Mouse (Mus musculus) heart, embryonic 13.5 days (tissue): Measurements from ENCODE around the gene Tom1l2. TPM values are rescaled to one million over a fixed set of nuclear protein-coding genes. Genes with fewer than 3 reads are reported as not detected.

Experiments
- ATAC-seq: fragments of 200-750 bp; cut with Nextera tagmentation; 2 replicates; pipeline ENCODE4 v1.8.0; 2017; ENCODE audit warnings: moderate TSS enrichment; ENCODE audit not compliant: insufficient number of reproducible peaks, low FRiP score, low TSS enrichment; ENCODE audit errors: extremely low read depth
- H3K27ac ChIP-seq: fragments of 300-500 bp; sonication (generic); replicated peaks from 2 replicates; pipeline ENCODE4 v1.5.1; 2015; ENCODE audit warnings: moderate library complexity, mild to moderate bottlenecking, inconsistent platforms
- H3K27me3 ChIP-seq: fragments of 300-500 bp; sonication (generic); replicated peaks from 2 replicates; pipeline ENCODE4 v1.6.1; 2015; ENCODE audit warnings: mild to moderate bottlenecking, inconsistent platforms
- H3K36me3 ChIP-seq: fragments of 300-500 bp; sonication (generic); 2 replicates; pipeline ENCODE4 v1.6.1; 2015; ENCODE audit warnings: mild to moderate bottlenecking, inconsistent platforms
- H3K4me1 ChIP-seq: fragments of 300-500 bp; sonication (generic); 2 replicates; pipeline ENCODE4 v1.6.1; 2015; ENCODE audit warnings: inconsistent platforms
- H3K4me2 ChIP-seq: fragments of 300-500 bp; sonication (generic); 2 replicates; pipeline ENCODE4 v1.6.1; 2015; ENCODE audit warnings: inconsistent platforms, mild to moderate bottlenecking, moderate library complexity
- H3K4me3 ChIP-seq: fragments of 300-500 bp; sonication (generic); 2 replicates; pipeline ENCODE4 v1.5.1; 2015; ENCODE audit warnings: moderate library complexity, mild to moderate bottlenecking, inconsistent platforms
- H3K9ac ChIP-seq: fragments of 300-500 bp; sonication (generic); 2 replicates; pipeline ENCODE4 v1.6.1; 2015; ENCODE audit warnings: inconsistent platforms, mild to moderate bottlenecking, moderate library complexity
- H3K9me3 ChIP-seq: fragments of 300-500 bp; sonication (generic); 2 replicates; pipeline ENCODE4 v1.6.1; 2016; ENCODE audit warnings: inconsistent platforms
- WGBS: fragments of 180-500 bp; shearing (Covaris S2); methylation state at CpG from one replicate; pipeline ENCODE4 v1.1.7; 2015; ENCODE audit warnings: mixed read lengths; 5-methylcytosine and 5-hydroxymethylcytosine counted together
- polyA plus RNA-seq: library from polyadenylated mRNA; unstranded; fragments of >200 nt; fragmentation: Nextera tagmentation; extraction: Ambion mirVana; gene quantifications from 2 replicates; pipeline ENCODE4 v1.2.1, GENCODE M21; 2015

Gene Tom1l2
- polyA plus RNA-seq, 1 experiment from 2014 or later, result 28.7 TPM

- no peak for ATAC-seq
- no peak overlapping the region for H3K9ac ChIP-seq
- H3K36me3 ChIP-seq, result no peaks in the 10 kb centered on the region
- H3K27ac ChIP-seq, result peak overlapping the region; percentile 50
- WGBS, result 68% methylated on average over 11 of the region's 11 CpGs
- H3K4me2 ChIP-seq, result no peak overlapping the region
- H3K4me1 ChIP-seq, result peaks cover 61% of the 10 kb centered on the region
- no peaks in the 10 kb centered on the region for H3K27me3 ChIP-seq
- H3K4me3 ChIP-seq, result no peak overlapping the region
- no peaks in the 10 kb centered on the region for H3K9me3 ChIP-seq
Observed at GRCm38 (mm10) chr11:60280429-60281414, 72.0 kb downstream of the Tom1l2 start.

GRCm38 (mm10) chr11:60279483-60279882, 73.2 kb downstream of the Tom1l2 start:
- Histone ChIP-seq H3K27ac (peak overlapping the region; percentile 17; the same call in 1 of the 2 replicates), H3K36me3 (peaks cover 5% of the 10 kb centered on the region), H3K4me2 (no peak overlapping the region), H3K9ac (peak overlapping the region; percentile 19; the same call in 1 of the 2 replicates), H3K4me1 (peaks cover 54% of the 10 kb centered on the region), H3K9me3 (no peaks in the 10 kb centered on the region), H3K4me3 (no peak overlapping the region), H3K27me3 (no peaks in the 10 kb centered on the region)
- ATAC-seq, result no peak
- 30% methylated on average over 5 of the region's 5 CpGs for WGBS

- Histone ChIP-seq H3K27ac (peak overlapping the region; percentile 67), H3K4me3 (no peak overlapping the region), H3K36me3 (peaks cover 16% of the 10 kb centered on the region), H3K9ac (0 out of 2 replicates have a peak overlapping the region, but pooled peaks have one; percentile 28), H3K9me3 (no peaks in the 10 kb centered on the region), H3K27me3 (no peaks in the 10 kb centered on the region), H3K4me1 (peaks cover 71% of the 10 kb centered on the region), H3K4me2 (no peak overlapping the region)
- ATAC-seq, result no peak
- WGBS, result 33% methylated on average over 5 of the region's 5 CpGs
Observed at GRCm38 (mm10) chr11:60277771-60278170, 74.9 kb downstream of the Tom1l2 start.

- Histone ChIP-seq H3K9ac (peak overlapping the region; percentile 28; the same call in 1 of the 2 replicates), H3K9me3 (no peaks in the 10 kb centered on the region), H3K4me2 (no peak overlapping the region), H3K4me1 (peaks cover 72% of the 10 kb centered on the region), H3K4me3 (no peak overlapping the region), H3K36me3 (peaks cover 19% of the 10 kb centered on the region), H3K27ac (peak overlapping the region; percentile 67), H3K27me3 (no peaks in the 10 kb centered on the region)
- ATAC-seq, result no peak
- WGBS, result 50% methylated on average over 8 of the region's 8 CpGs
Observed at GRCm38 (mm10) chr11:60277164-60277740, 75.5 kb downstream of the Tom1l2 start.

- Histone ChIP-seq H3K4me3 (no peak overlapping the region), H3K9ac (0 out of 2 replicates have a peak overlapping the region, but pooled peaks have one; percentile 19), H3K36me3 (peaks cover 20% of the 10 kb centered on the region), H3K27ac (peak overlapping the region; percentile 67; the same call in 1 of the 2 replicates), H3K9me3 (no peaks in the 10 kb centered on the region), H3K4me2 (no peak overlapping the region), H3K4me1 (peaks cover 72% of the 10 kb centered on the region), H3K27me3 (no peaks in the 10 kb centered on the region)
- 70% methylated on average over 6 of the region's 6 CpGs for WGBS
- ATAC-seq, result no peak
Observed at GRCm38 (mm10) chr11:60276408-60277093, 76.2 kb downstream of the Tom1l2 start.

- Histone ChIP-seq H3K9me3 (no peaks in the 10 kb centered on the region), H3K36me3 (peaks cover 33% of the 10 kb centered on the region), H3K27ac (peak overlapping the region; percentile 76), H3K27me3 (no peaks in the 10 kb centered on the region), H3K4me3 (no peak overlapping the region), H3K4me2 (no peak overlapping the region), H3K9ac (peak overlapping the region; percentile 13), H3K4me1 (peaks cover 41% of the 10 kb centered on the region)
- ATAC-seq, result no peak
- WGBS, result 54% methylated on average over 5 of the region's 5 CpGs
Observed at GRCm38 (mm10) chr11:60273273-60273805, 79.4 kb downstream of the Tom1l2 start.

GRCm38 (mm10) chr11:60268563-60268962, 84.1 kb downstream of the Tom1l2 start:
- 67% methylated on average over 3 of the region's 3 CpGs for WGBS
- ATAC-seq, result no peak
- no peak overlapping the region for H3K4me2 ChIP-seq
- peaks cover 9% of the 10 kb centered on the region for H3K4me1 ChIP-seq
- peaks cover 44% of the 10 kb centered on the region for H3K36me3 ChIP-seq
- H3K9ac ChIP-seq, result no peak overlapping the region
- H3K27ac ChIP-seq, result peak overlapping the region; percentile 59; the same call in 1 of the 2 replicates
- no peaks in the 10 kb centered on the region for H3K27me3 ChIP-seq
- no peak overlapping the region for H3K4me3 ChIP-seq
- H3K9me3 ChIP-seq, result no peaks in the 10 kb centered on the region

GRCm38 (mm10) chr11:60265271-60265985, 87.3 kb downstream of the Tom1l2 start:
- ATAC-seq, result no peak
- Histone ChIP-seq H3K27ac (no peak overlapping the region), H3K9me3 (no peaks in the 10 kb centered on the region), H3K4me1 (no peaks in the 10 kb centered on the region), H3K4me2 (no peak overlapping the region), H3K9ac (no peak overlapping the region), H3K27me3 (no peaks in the 10 kb centered on the region), H3K36me3 (peaks cover 46% of the 10 kb centered on the region), H3K4me3 (no peak overlapping the region)
- 81% methylated on average over 4 of the region's 4 CpGs for WGBS

- H3K4me3 ChIP-seq, result no peak overlapping the region
- no peak overlapping the region for H3K4me2 ChIP-seq
- ATAC-seq, result no peak
- H3K27ac ChIP-seq, result no peak overlapping the region
- no peaks in the 10 kb centered on the region for H3K4me1 ChIP-seq
- H3K27me3 ChIP-seq, result no peaks in the 10 kb centered on the region
- peaks cover 42% of the 10 kb centered on the region for H3K36me3 ChIP-seq
- H3K9ac ChIP-seq, result no peak overlapping the region
- 88% methylated on average over 1 of the region's 1 CpGs for WGBS
- H3K9me3 ChIP-seq, result no peaks in the 10 kb centered on the region
Observed at GRCm38 (mm10) chr11:60264651-60265050, 88.1 kb downstream of the Tom1l2 start.

GRCm38 (mm10) chr11:60262396-60262795, 90.3 kb downstream of the Tom1l2 start:
- ATAC-seq, result no peak
- Histone ChIP-seq H3K36me3 (peaks cover 48% of the 10 kb centered on the region), H3K9ac (no peak overlapping the region), H3K4me3 (no peak overlapping the region), H3K4me1 (peaks cover 7% of the 10 kb centered on the region; the same call in 1 of the 2 replicates), H3K27me3 (no peaks in the 10 kb centered on the region), H3K4me2 (no peak overlapping the region), H3K27ac (no peak overlapping the region), H3K9me3 (no peaks in the 10 kb centered on the region)
- WGBS, result 81% methylated on average over 4 of the region's 4 CpGs
